Mouse (Mus musculus): ENCODE measurements around the gene Bloc1s5.

- no peak for TF ChIP-seq CTCF (IDR thresholded peaks at IDR 0.05; ENCODE audit: insufficient read depth, low read depth, low read length)
- TF ChIP-seq POLR2A (IDR thresholded peaks at IDR 0.05; ENCODE audit: insufficient read depth, low read depth, low read length): no peak
Observed at GRCm38 (mm10) chr13:38641414-38641813, 6.5 kb upstream of the Bloc1s5 start.
